Mouse (Mus musculus) urinary bladder, postnatal 10 days (tissue): ENCODE measurements around the gene Crxos.
"Not testable (repeated sequence)": the region's sequence is repeated elsewhere in the genome, so short reads cannot be mapped to it uniquely, and the experiment has no call there.

Experiments used
- DNase-seq: peaks from one replicate; pipeline ENCODE4 v3.0.0; 2022; ENCODE audit warnings: low spot score

Crxos gene

GRCm38 (mm10) chr7:15882317-15882716 lies at the start of gene Crxos:
Gene Crxos, plus strand, starts transcription at chr7:15882617.
- DNase-seq: no peak

- no peak for DNase-seq
Measured at GRCm38 (mm10) chr7:15839578-15839977, 42.8 kb upstream of the Crxos start, which contains the start of gene Obox6. Gene Obox6, minus strand, starts transcription at chr7:15839678.

- no peak for DNase-seq
Measured at GRCm38 (mm10) chr7:15859657-15860056, 22.8 kb upstream of the Crxos start.

GRCm38 (mm10) chr7:15864104-15864503 lies 18.3 kb upstream of the Crxos start:
- DNase-seq: no peak

GRCm38 (mm10) chr7:15879756-15880155 lies 2.7 kb upstream of the Crxos start, which contains the start of gene Crx:
Gene Crx, minus strand, starts transcription at chr7:15879968.
- DNase-seq: no peak

GRCm38 (mm10) chr7:15881388-15881787 lies 1.0 kb upstream of the Crxos start:
- no peak for DNase-seq

- no peak for DNase-seq
Measured at GRCm38 (mm10) chr7:15881831-15882230, 586 bp upstream of the Crxos start.

GRCm38 (mm10) chr7:15884127-15884526 lies 1.7 kb downstream of the Crxos start:
- no peak for DNase-seq

- no peak for DNase-seq
Measured at GRCm38 (mm10) chr7:15894251-15894650, 11.8 kb downstream of the Crxos start.

GRCm38 (mm10) chr7:15901366-15902048 lies 19.1 kb downstream of the Crxos start:
- DNase-seq: no peak

GRCm38 (mm10) chr7:15905861-15906260 lies 23.4 kb downstream of the Crxos start:
- DNase-seq: no peak

GRCm38 (mm10) chr7:15906602-15907001 lies 24.2 kb downstream of the Crxos start:
- DNase-seq: no peak

- DNase-seq: no peak
Measured at GRCm38 (mm10) chr7:15907971-15908590, 25.7 kb downstream of the Crxos start.

GRCm38 (mm10) chr7:15910521-15910920 lies 28.1 kb downstream of the Crxos start:
- DNase-seq: no peak

- DNase-seq: no peak
Measured at GRCm38 (mm10) chr7:15912183-15912582, 29.8 kb downstream of the Crxos start.

GRCm38 (mm10) chr7:15914252-15914651 lies 31.8 kb downstream of the Crxos start:
- no peak for DNase-seq

- no peak for DNase-seq
Measured at GRCm38 (mm10) chr7:15914751-15915150, 32.3 kb downstream of the Crxos start.

GRCm38 (mm10) chr7:15915695-15916094 lies 33.3 kb downstream of the Crxos start:
- DNase-seq: not testable (repeated sequence)

GRCm38 (mm10) chr7:15916134-15916723 lies 33.8 kb downstream of the Crxos start:
- DNase-seq: no peak

- no peak for DNase-seq
Measured at GRCm38 (mm10) chr7:15916996-15917395, 34.6 kb downstream of the Crxos start.

- no peak for DNase-seq
Measured at GRCm38 (mm10) chr7:15918371-15918770, 36.0 kb downstream of the Crxos start.

- DNase-seq: no peak
Measured at GRCm38 (mm10) chr7:15919947-15920346, 37.5 kb downstream of the Crxos start.

GRCm38 (mm10) chr7:15920645-15921190 lies 38.3 kb downstream of the Crxos start:
- DNase-seq: no peak
